Mouse (Mus musculus) myocyte (in vitro differentiated cells): ENCODE results near the gene Has3. TPM values are rescaled to one million over a fixed set of nuclear protein-coding genes. Genes with fewer than 3 reads are reported as not detected.

Experiments
- H3K27me3 ChIP-seq: one replicate; pipeline ENCODE4 v1.6.1; 2011; ENCODE audit not compliant: control insufficient read depth, insufficient read depth, insufficient read length
- H3K36me3 ChIP-seq: one replicate; pipeline ENCODE4 v1.6.1; 2011; ENCODE audit not compliant: control insufficient read depth, insufficient read depth
- H3K4me2 ChIP-seq: one replicate; pipeline ENCODE4 v1.6.1; 2011; ENCODE audit warnings: low read depth, control low read depth
- H3K4me3 ChIP-seq: one replicate; pipeline ENCODE4 v1.5.1; 2011; ENCODE audit warnings: mild to moderate bottlenecking, control low read depth, moderate library complexity
- H3K79me2 ChIP-seq: one replicate; pipeline ENCODE4 v1.6.1; 2011; ENCODE audit not compliant: control insufficient read depth, insufficient read depth
- H3ac ChIP-seq: one replicate; pipeline ENCODE4 v1.6.1; 2011; ENCODE audit not compliant: control insufficient read depth, insufficient read length
- CEBPB ChIP-seq: IDR thresholded peaks from 2 replicates; pipeline ENCODE4 v1.6.1; 2011; ENCODE audit warnings: mild to moderate bottlenecking, moderate library complexity; ENCODE audit not compliant: poor library complexity, insufficient read depth, severe bottlenecking
- E2F4 ChIP-seq: IDR thresholded peaks from one replicate; pipeline ENCODE4 v1.6.1; 2011; ENCODE audit warnings: mild to moderate bottlenecking, control low read depth, moderate library complexity; ENCODE audit not compliant: insufficient read depth
- MAX ChIP-seq: IDR thresholded peaks from one replicate; pipeline ENCODE4 v1.6.1; 2011; ENCODE audit warnings: low read depth, mild to moderate bottlenecking, control low read depth
- MYOD1 ChIP-seq, 3 experiments: IDR thresholded peaks; one replicate each; pipeline ENCODE4 v1.6.1; 2011; ENCODE audit warnings: control low read depth in 2 of 3, low read depth in 2 of 3, mild to moderate bottlenecking in 2 of 3, moderate library complexity in 1 of 3; ENCODE audit not compliant: insufficient read length in 2 of 3, control insufficient read depth in 1 of 3
- MYOG ChIP-seq, 3 experiments: IDR thresholded peaks; one replicate each; pipeline ENCODE4 v1.6.1; 2011; ENCODE audit warnings: control low read depth in 2 of 3, low read depth in 2 of 3, mild to moderate bottlenecking in 2 of 3; ENCODE audit not compliant: insufficient read length in 2 of 3, control insufficient read depth in 1 of 3, insufficient read depth in 1 of 3
- POLR2A ChIP-seq: IDR thresholded peaks from one replicate; pipeline ENCODE4 v1.6.1; 2011; ENCODE audit warnings: low read depth, mild to moderate bottlenecking, control low read depth, moderate library complexity; ENCODE audit not compliant: insufficient read length
- POLR2AphosphoS2 ChIP-seq: IDR thresholded peaks from one replicate; pipeline ENCODE4 v1.6.1; 2011; ENCODE audit warnings: low read depth, control low read depth; ENCODE audit not compliant: insufficient read length
- REST ChIP-seq: IDR thresholded peaks from one replicate; pipeline ENCODE4 v1.6.1; 2011; ENCODE audit warnings: mild to moderate bottlenecking, control low read depth, moderate library complexity; ENCODE audit not compliant: insufficient read depth, insufficient read length
- SRF ChIP-seq: IDR thresholded peaks from one replicate; pipeline ENCODE4 v1.6.1; 2011; ENCODE audit warnings: low read depth; ENCODE audit not compliant: control insufficient read depth, insufficient read length
- TCF12 ChIP-seq: IDR thresholded peaks from one replicate; pipeline ENCODE4 v1.6.1; 2011; ENCODE audit warnings: mild to moderate bottlenecking, control low read depth; ENCODE audit not compliant: poor library complexity, insufficient read depth, severe bottlenecking
- TCF3 ChIP-seq: IDR thresholded peaks from one replicate; pipeline ENCODE4 v1.6.1; 2011; ENCODE audit warnings: low read depth, control low read depth; ENCODE audit not compliant: insufficient read length
- USF1 ChIP-seq: IDR thresholded peaks from one replicate; pipeline ENCODE4 v1.6.1; 2011; ENCODE audit warnings: low read depth, mild to moderate bottlenecking, control low read depth, moderate library complexity
- polyA plus RNA-seq: library from polyadenylated mRNA; unstranded; fragments of >200 nt; fragmentation: generic; extraction: Trizol; gene quantifications from one replicate; pipeline ENCODE4 v1.2.1, GENCODE M21; 2012; ENCODE audit warnings: missing spikeins

The Has3 gene
- polyA plus RNA-seq, 1 experiment = 0.12 TPM

- TF ChIP-seq MAX (no peak), SRF (no peak), CEBPB (no peak), TCF12 (no peak), USF1 (no peak), POLR2AphosphoS2 (no peak), MYOG (IDR thresholded peaks at IDR 0.05; ENCODE audit: control insufficient read depth in 1 of 3, insufficient read depth in 1 of 3, insufficient read length in 2 of 3, low read depth in 2 of 3) (no peak), TCF3 (no peak), MYOD1 (IDR thresholded peaks at IDR 0.05; ENCODE audit: control insufficient read depth in 1 of 3, insufficient read length in 2 of 3, low read depth in 2 of 3) (no peak)
- H3K36me3 ChIP-seq = no peaks in the 10 kb centered on the region
Measured at GRCm38 (mm10) chr8:106836525-106836924, 33.5 kb upstream of the Has3 start.

GRCm38 (mm10) chr8:106838803-106839202 lies 31.2 kb upstream of the Has3 start:
- H3K36me3 ChIP-seq = no peaks in the 10 kb centered on the region
- H3K79me2 ChIP-seq = no peaks in the 10 kb centered on the region
- H3K27me3 ChIP-seq = no peaks in the 10 kb centered on the region
- TF ChIP-seq POLR2A = no peak
- TF ChIP-seq TCF3 = no peak
- no peak for TF ChIP-seq MYOD1 (IDR thresholded peaks at IDR 0.05; ENCODE audit: control insufficient read depth in 1 of 3, insufficient read length in 2 of 3, low read depth in 2 of 3)
- TF ChIP-seq MAX = no peak
- TF ChIP-seq USF1 = no peak
- TF ChIP-seq POLR2AphosphoS2 = no peak
- no peak for TF ChIP-seq TCF12
- TF ChIP-seq MYOG (IDR thresholded peaks at IDR 0.05; ENCODE audit: control insufficient read depth in 1 of 3, insufficient read depth in 1 of 3, insufficient read length in 2 of 3, low read depth in 2 of 3) = no peak
- no peak for TF ChIP-seq CEBPB
- TF ChIP-seq SRF = no peak
- no peak for TF ChIP-seq E2F4
- no peak for TF ChIP-seq REST
- H3K4me3 ChIP-seq = no peak overlapping the region
- H3ac ChIP-seq = no peak overlapping the region
- no peak overlapping the region for H3K4me2 ChIP-seq

More at GRCm38 (mm10) chr8:106836525-106836924, 33.5 kb upstream of the Has3 start:
- Histone ChIP-seq H3K27me3 (no peaks in the 10 kb centered on the region), H3K79me2 (no peaks in the 10 kb centered on the region), H3K4me3 (no peak overlapping the region), H3K4me2 (no peak overlapping the region), H3ac (no peak overlapping the region)

GRCm38 (mm10) chr8:106839209-106840001 lies 30.6 kb upstream of the Has3 start:
- Histone ChIP-seq H3ac (no peak overlapping the region), H3K36me3 (no peaks in the 10 kb centered on the region), H3K4me3 (no peak overlapping the region), H3K79me2 (no peaks in the 10 kb centered on the region), H3K4me2 (no peak overlapping the region), H3K27me3 (no peaks in the 10 kb centered on the region)
- TF ChIP-seq POLR2AphosphoS2 (no peak), MYOG (IDR thresholded peaks at IDR 0.05; ENCODE audit: control insufficient read depth in 1 of 3, insufficient read depth in 1 of 3, insufficient read length in 2 of 3, low read depth in 2 of 3) (peak in 2 of 3 experiments; percentile 36 to 40), MYOD1 (IDR thresholded peaks at IDR 0.05; ENCODE audit: control insufficient read depth in 1 of 3, insufficient read length in 2 of 3, low read depth in 2 of 3) (peak in 1 of 3 experiments; percentile 75)

GRCm38 (mm10) chr8:106850034-106850433 lies 20.0 kb upstream of the Has3 start:
- H3K36me3 ChIP-seq = no peaks in the 10 kb centered on the region
- H3ac ChIP-seq = no peak overlapping the region
- no peak overlapping the region for H3K4me3 ChIP-seq
- TF ChIP-seq USF1 = no peak
- TF ChIP-seq TCF12 = no peak
- TF ChIP-seq E2F4 = no peak
- no peak for TF ChIP-seq CEBPB
- no peak for TF ChIP-seq MYOD1 (IDR thresholded peaks at IDR 0.05; ENCODE audit: control insufficient read depth in 1 of 3, insufficient read length in 2 of 3, low read depth in 2 of 3)
- no peak for TF ChIP-seq SRF
- TF ChIP-seq POLR2A = no peak
- no peak for TF ChIP-seq TCF3
- no peak for TF ChIP-seq REST
- TF ChIP-seq POLR2AphosphoS2 = no peak
- TF ChIP-seq MYOG (IDR thresholded peaks at IDR 0.05; ENCODE audit: control insufficient read depth in 1 of 3, insufficient read depth in 1 of 3, insufficient read length in 2 of 3, low read depth in 2 of 3) = no peak
- no peak for TF ChIP-seq MAX
- H3K79me2 ChIP-seq = no peaks in the 10 kb centered on the region
- no peaks in the 10 kb centered on the region for H3K27me3 ChIP-seq
- H3K4me2 ChIP-seq = no peak overlapping the region
